Mouse (Mus musculus): Measurements from ENCODE around the gene Syne4. TPM values are rescaled to one million over a fixed set of nuclear protein-coding genes. Genes with fewer than 3 reads are reported as not detected.

The Syne4 gene
- total RNA-seq, 2 experiments from 2014 or later: 0.72 to 2.0 TPM

GRCm38 (mm10) chr7:30328379-30328778 is 13.8 kb downstream of the Syne4 start:
- no peak for DNase-seq

GRCm38 (mm10) chr7:30331887-30332286 is 17.3 kb downstream of the Syne4 start:
- peak; percentile 74 to 78 for DNase-seq

- no peak for DNase-seq
Observed at GRCm38 (mm10) chr7:30332622-30333259, 18.1 kb downstream of the Syne4 start.

GRCm38 (mm10) chr7:30333436-30333835 is 18.8 kb downstream of the Syne4 start:
- peak; percentile 73 to 78 for DNase-seq

- DNase-seq: no peak
Observed at GRCm38 (mm10) chr7:30334563-30334962, 20.0 kb downstream of the Syne4 start.

- no peak for DNase-seq
Observed at GRCm38 (mm10) chr7:30335688-30336087, 21.1 kb downstream of the Syne4 start.

- DNase-seq: peak; percentile 73 to 84
Observed at GRCm38 (mm10) chr7:30336384-30336783, 21.8 kb downstream of the Syne4 start.

GRCm38 (mm10) chr7:30339432-30340109 is 25.0 kb downstream of the Syne4 start:
- DNase-seq: no peak

- DNase-seq: peak; percentile 26 to 81
Observed at GRCm38 (mm10) chr7:30346635-30347379, 32.2 kb downstream of the Syne4 start.

GRCm38 (mm10) chr7:30347828-30348227 is 33.2 kb downstream of the Syne4 start:
- DNase-seq: peak; percentile 24 to 31

GRCm38 (mm10) chr7:30353279-30353822 is 38.7 kb downstream of the Syne4 start:
- DNase-seq: peak; percentile 48 to 83

- DNase-seq: no peak
Observed at GRCm38 (mm10) chr7:30354059-30354458, 39.5 kb downstream of the Syne4 start.

- no peak for DNase-seq
Observed at GRCm38 (mm10) chr7:30358378-30359186, 44.0 kb downstream of the Syne4 start.

- DNase-seq: no peak
Observed at GRCm38 (mm10) chr7:30359276-30359865, 44.8 kb downstream of the Syne4 start.

- no peak for DNase-seq
Observed at GRCm38 (mm10) chr7:30360028-30360427, 45.4 kb downstream of the Syne4 start.

GRCm38 (mm10) chr7:30362652-30363343 is 48.2 kb downstream of the Syne4 start, which contains the start of gene Lrfn3:
Lrfn3 (minus strand) TSS chr7:30362772.
- DNase-seq: peak; percentile 33 to 37

- DNase-seq: no peak
Observed at GRCm38 (mm10) chr7:30363344-30363738, 48.7 kb downstream of the Syne4 start.

- no peak for DNase-seq
Observed at GRCm38 (mm10) chr7:30367466-30367865, 52.9 kb downstream of the Syne4 start.
